Mouse (Mus musculus) CH12.LX (cell line): ENCODE data around the gene Coro2a. TPM values are rescaled to one million over a fixed set of nuclear protein-coding genes. Genes with fewer than 3 reads are reported as not detected.

Source experiments
- DNase-seq: peaks from one replicate; pipeline ENCODE4 v3.0.0-alpha.2; 2013; ENCODE audit errors: extremely low read depth
- H3K27ac ChIP-seq: 2 replicates; pipeline ENCODE4 v1.5.1; 2012; ENCODE audit warnings: low read depth, mild to moderate bottlenecking, control low read depth, moderate library complexity; ENCODE audit not compliant: insufficient read depth
- H3K27me3 ChIP-seq: replicated peaks from 2 replicates; pipeline ENCODE3; 2012; ENCODE audit warnings: inconsistent platforms
- H3K36me3 ChIP-seq, 2 experiments: replicated peaks in 1 of 2; 2 replicates each; pipeline versions ENCODE3 to v1.6.1; 2012; ENCODE audit warnings: inconsistent platforms in 1 of 2, low read length in 1 of 2, mild to moderate bottlenecking in 1 of 2, mixed read lengths in 1 of 2, moderate library complexity in 1 of 2; ENCODE audit not compliant: control insufficient read depth in 1 of 2, insufficient read depth in 1 of 2
- H3K4me1 ChIP-seq, 2 experiments: 2 replicates each; pipeline ENCODE4 v1.6.1; 2012; ENCODE audit warnings: inconsistent platforms in 1 of 2, moderate library complexity in 1 of 2; ENCODE audit not compliant: insufficient read depth in 2 of 2, control insufficient read depth in 1 of 2
- H3K4me2 ChIP-seq: 2 replicates; pipeline ENCODE4 v1.6.1; 2012; ENCODE audit warnings: low read depth, mild to moderate bottlenecking, control low read depth; ENCODE audit not compliant: poor library complexity, insufficient read depth, severe bottlenecking
- H3K4me3 ChIP-seq, 3 experiments: fragments of 150-350 bp in 1 of 3; sonication (generic) in 1 of 3; replicated peaks in 1 of 3; 2 replicates each; pipeline versions ENCODE3 to v1.5.1; 2011 to 2012; ENCODE audit warnings: low read depth in 2 of 3, low read length in 2 of 3, mild to moderate bottlenecking in 2 of 3, moderate library complexity in 2 of 3, control low read depth in 1 of 3, improper control_type of control experiment in 1 of 3, inconsistent platforms in 1 of 3, mixed read lengths in 1 of 3; ENCODE audit not compliant: poor library complexity in 1 of 3
- H3K79me2 ChIP-seq: replicated peaks from 2 replicates; pipeline ENCODE4 v1.6.1; 2012; ENCODE audit warnings: mild to moderate bottlenecking, moderate library complexity; ENCODE audit not compliant: control insufficient read depth, poor library complexity, insufficient read depth, severe bottlenecking; ENCODE audit errors: extremely low read depth
- H3K9ac ChIP-seq: 2 replicates; pipeline ENCODE4 v1.6.1; 2012; ENCODE audit warnings: low read depth, mild to moderate bottlenecking, control low read depth, moderate library complexity; ENCODE audit not compliant: insufficient read depth
- H3K9me3 ChIP-seq: replicated peaks from 2 replicates; pipeline ENCODE3; 2012; ENCODE audit warnings: low read length, inconsistent platforms, mixed read lengths
- BHLHE40 ChIP-seq: IDR thresholded peaks from 2 replicates; pipeline ENCODE4 v1.6.1; 2011; ENCODE audit warnings: mild to moderate bottlenecking, low read depth, low read length, improper control_type of control experiment
- CHD1 ChIP-seq: IDR thresholded peaks from 2 replicates; pipeline ENCODE4 v1.6.1; 2012; ENCODE audit warnings: low read depth, low read length, improper control_type of control experiment, inconsistent platforms
- CHD2 ChIP-seq: IDR thresholded peaks from 2 replicates; pipeline ENCODE4 v1.6.1; 2011; ENCODE audit warnings: low read length, improper control_type of control experiment
- CTCF ChIP-seq, 2 experiments: IDR thresholded peaks in 1 of 2; conservative IDR thresholded peaks in 1 of 2; 2 replicates each; pipeline ENCODE4 v1.5.1; 2011 to 2012; ENCODE audit warnings: low read depth in 2 of 2, low read length in 2 of 2, improper control_type of control experiment in 1 of 2, inconsistent platforms in 1 of 2, mild to moderate bottlenecking in 1 of 2, moderate library complexity in 1 of 2
- E2F4 ChIP-seq: IDR thresholded peaks from 2 replicates; pipeline ENCODE4 v1.6.1; 2011; ENCODE audit warnings: low read depth, low read length, improper control_type of control experiment; ENCODE audit not compliant: insufficient replicate concordance
- ELF1 ChIP-seq: IDR thresholded peaks from 2 replicates; pipeline ENCODE4 v1.6.1; 2014; ENCODE audit warnings: low read depth, mild to moderate bottlenecking, inconsistent platforms, low read length, improper control_type of control experiment
- EP300 ChIP-seq: IDR thresholded peaks from 2 replicates; pipeline ENCODE4 v1.6.1; 2011; ENCODE audit warnings: low read length, improper control_type of control experiment
- ETS1 ChIP-seq: conservative IDR thresholded peaks from 2 replicates; pipeline ENCODE4 v1.6.1; 2012; ENCODE audit warnings: low read depth, mild to moderate bottlenecking, inconsistent platforms, low read length, improper control_type of control experiment, moderate library complexity
- HCFC1 ChIP-seq: IDR thresholded peaks from 2 replicates; pipeline ENCODE4 v1.6.1; 2012; ENCODE audit warnings: low read depth, mild to moderate bottlenecking, inconsistent platforms, low read length, improper control_type of control experiment
- IRF4 ChIP-seq: IDR thresholded peaks from 2 replicates; pipeline ENCODE4 v1.6.1; 2014; ENCODE audit warnings: low read depth, mild to moderate bottlenecking, inconsistent platforms, low read length, improper control_type of control experiment
- JUN ChIP-seq: IDR thresholded peaks from 2 replicates; pipeline ENCODE4 v1.6.1; 2011; ENCODE audit warnings: low read depth, mild to moderate bottlenecking, low read length, improper control_type of control experiment, moderate library complexity; ENCODE audit not compliant: insufficient read depth
- JUND ChIP-seq: conservative IDR thresholded peaks from 2 replicates; pipeline ENCODE4 v1.6.1; 2011; ENCODE audit warnings: low read depth, low read length, improper control_type of control experiment
- KAT2A ChIP-seq: IDR thresholded peaks from 2 replicates; pipeline ENCODE4 v1.6.1; 2012; ENCODE audit warnings: low read length, improper control_type of control experiment, inconsistent platforms; ENCODE audit not compliant: insufficient replicate concordance
- MAFK ChIP-seq: IDR thresholded peaks from 2 replicates; pipeline ENCODE4 v1.6.1; 2011; ENCODE audit warnings: low read length, improper control_type of control experiment; ENCODE audit not compliant: insufficient replicate concordance
- MAX ChIP-seq: IDR thresholded peaks from 2 replicates; pipeline ENCODE4 v1.6.1; 2011; ENCODE audit warnings: low read length, improper control_type of control experiment
- MAZ ChIP-seq: IDR thresholded peaks from 2 replicates; pipeline ENCODE4 v1.6.1; 2012; ENCODE audit warnings: low read depth, mild to moderate bottlenecking, inconsistent platforms, low read length, improper control_type of control experiment, moderate library complexity
- MEF2A ChIP-seq: IDR thresholded peaks from 2 replicates; pipeline ENCODE4 v1.6.1; 2014; ENCODE audit warnings: low read depth, mild to moderate bottlenecking, inconsistent platforms, low read length, improper control_type of control experiment, borderline replicate concordance
- MXI1 ChIP-seq: IDR thresholded peaks from 2 replicates; pipeline ENCODE4 v1.6.1; 2011; ENCODE audit warnings: mild to moderate bottlenecking, low read depth, low read length, improper control_type of control experiment
- MYC ChIP-seq: IDR thresholded peaks from 2 replicates; pipeline ENCODE4 v1.6.1; 2011; ENCODE audit warnings: low read depth, mild to moderate bottlenecking, improper control_type of control experiment, low read length
- NELFE ChIP-seq: IDR thresholded peaks from 2 replicates; pipeline ENCODE4 v1.6.1; 2011; ENCODE audit warnings: low read depth, low read length, improper control_type of control experiment
- NRF1 ChIP-seq: IDR thresholded peaks from 2 replicates; pipeline ENCODE4 v1.6.1; 2014; ENCODE audit warnings: low read depth, mild to moderate bottlenecking, inconsistent platforms, low read length, improper control_type of control experiment, moderate library complexity
- PAX5 ChIP-seq: IDR thresholded peaks from 2 replicates; pipeline ENCODE4 v1.6.1; 2012; ENCODE audit warnings: low read length, inconsistent platforms, mixed read lengths
- POLR2A ChIP-seq: IDR thresholded peaks from 2 replicates; pipeline ENCODE4 v1.6.1; 2011; ENCODE audit warnings: low read depth, mild to moderate bottlenecking, improper control_type of control experiment, low read length
- POLR2AphosphoS2 ChIP-seq: IDR thresholded peaks from 2 replicates; pipeline ENCODE4 v1.6.1; 2011; ENCODE audit warnings: low read depth, low read length, improper control_type of control experiment
- RAD21 ChIP-seq: IDR thresholded peaks from 2 replicates; pipeline ENCODE4 v1.6.1; 2011; ENCODE audit warnings: low read depth, mild to moderate bottlenecking, low read length, improper control_type of control experiment, moderate library complexity
- RCOR1 ChIP-seq: conservative IDR thresholded peaks from 2 replicates; pipeline ENCODE4 v1.6.1; 2012; ENCODE audit warnings: low read depth, mild to moderate bottlenecking, inconsistent platforms, low read length, improper control_type of control experiment
- SIN3A ChIP-seq: IDR thresholded peaks from 2 replicates; pipeline ENCODE4 v1.6.1; 2012; ENCODE audit warnings: low read length, improper control_type of control experiment, inconsistent platforms
- SMC3 ChIP-seq: IDR thresholded peaks from 2 replicates; pipeline ENCODE4 v1.6.1; 2011; ENCODE audit warnings: low read depth, low read length, improper control_type of control experiment
- TBP ChIP-seq: conservative IDR thresholded peaks from 2 replicates; pipeline ENCODE4 v1.6.1; 2011; ENCODE audit warnings: low read depth, low read length, improper control_type of control experiment
- TCF12 ChIP-seq: IDR thresholded peaks from 2 replicates; pipeline ENCODE4 v1.6.1; 2014; ENCODE audit warnings: low read depth, mild to moderate bottlenecking, inconsistent platforms, low read length, improper control_type of control experiment
- UBTF ChIP-seq: IDR thresholded peaks from 2 replicates; pipeline ENCODE4 v1.6.1; 2012; ENCODE audit warnings: low read depth, mild to moderate bottlenecking, inconsistent platforms, low read length, improper control_type of control experiment, moderate library complexity
- USF1 ChIP-seq: IDR thresholded peaks from 2 replicates; pipeline ENCODE4 v1.6.1; 2014; ENCODE audit warnings: low read depth, mild to moderate bottlenecking, inconsistent platforms, low read length, improper control_type of control experiment
- USF2 ChIP-seq: conservative IDR thresholded peaks from 2 replicates; pipeline ENCODE4 v1.6.1; 2011; ENCODE audit warnings: low read depth, low read length, improper control_type of control experiment
- ZC3H11A ChIP-seq: IDR thresholded peaks from 2 replicates; pipeline ENCODE4 v1.6.1; 2012; ENCODE audit warnings: low read depth, mild to moderate bottlenecking, inconsistent platforms, low read length, improper control_type of control experiment
- ZKSCAN1 ChIP-seq: IDR thresholded peaks from 2 replicates; pipeline ENCODE4 v1.6.1; 2012; ENCODE audit warnings: low read depth, inconsistent platforms, low read length, improper control_type of control experiment, borderline replicate concordance
- ZMIZ1 ChIP-seq: IDR thresholded peaks from 2 replicates; pipeline ENCODE4 v1.6.1; 2012; ENCODE audit warnings: low read depth, mild to moderate bottlenecking, inconsistent platforms, low read length, improper control_type of control experiment
- ZNF384 ChIP-seq: IDR thresholded peaks from 2 replicates; pipeline ENCODE4 v1.6.1; 2012; ENCODE audit warnings: low read depth, low read length, improper control_type of control experiment, inconsistent platforms
- dilution Hi-C: fragments of 300-500 bp; cut with MboI; formaldehyde crosslinking; loops from 2 replicates; pipeline ENCODE4 v1.14.3; 2020; ENCODE audit warnings: low sequenced_read_pairs; ENCODE audit not compliant: extremely low pct_unique_long_range_greater_than_20kb, extremely low pct_ligation_motif_present
- in situ Hi-C: fragments of 300-500 bp; cut with MboI; formaldehyde crosslinking; loops from 3 replicates; pipeline ENCODE4 v1.14.3; 2019; ENCODE audit warnings: low sequenced_read_pairs, low pct_ligation_motif_present, low pct_unique_long_range_greater_than_20kb, mixed read lengths
- polyA plus RNA-seq: library from polyadenylated mRNA; unstranded; fragments of >175 nt; gene quantifications from 2 replicates; pipeline ENCODE4 v1.2.1, GENCODE M21; 2012; ENCODE audit warnings: low read depth; ENCODE audit not compliant: insufficient read length
- total RNA-seq, 2 experiments: library from RNA; depleted of rRNA; stranded (reverse); fragments of 300-350 nt in 1 of 2; fragments of >200 nt in 1 of 2; gene quantifications; 2 replicates each; pipeline ENCODE4 v1.2.3; 2012 to 2014

Coro2a gene
- total and polyA plus RNA-seq, 3 experiments: 24.6 to 223 (median 129) TPM

- Histone ChIP-seq H3K9ac (peak overlapping the region; percentile 89), H3K4me2 (peak overlapping the region; percentile 77), H3K79me2 (peaks cover 9% of the 10 kb centered on the region; the same call in 1 of the 2 replicates), H3K36me3 (peaks cover 43 to 58% of the 10 kb centered on the region in 2 experiments), H3K4me3 (peak overlapping the region; percentile 86 to 99 (median 98)), H3K9me3 (no peaks in the 10 kb centered on the region), H3K27me3 (no peaks in the 10 kb centered on the region), H3K4me1 (peaks cover 5 to 33% of the 10 kb centered on the region in 2 experiments; a peak in 3 of 4 replicates), H3K27ac (peak overlapping the region; percentile 95)
- peak; percentile 33 for DNase-seq
- in situ Hi-C loops: loop anchor here (10.0 kb wide), 1 partner anchor 121 kb away; the partner anchor contains the start of gene Tbc1d2
- dilution Hi-C loops: no loop called here
- peak; percentile 44; the same call in 1 of the 2 replicates for TF ChIP-seq ELF1
- TF ChIP-seq PAX5: no peak
- peak; percentile 2 for TF ChIP-seq RAD21
- peak; percentile 19; the same call in 1 of the 2 replicates for TF ChIP-seq HCFC1
- TF ChIP-seq E2F4: no peak
- 0 out of 2 replicates have a peak, but pooled peaks have one; percentile 27 for TF ChIP-seq TBP
- no peak; the same call in 1 of the 2 replicates for TF ChIP-seq SMC3
- peak; percentile 76 for TF ChIP-seq BHLHE40
- no peak for TF ChIP-seq ZNF384
- TF ChIP-seq SIN3A: peak; percentile 64
- TF ChIP-seq IRF4: no peak; the same call in 1 of the 2 replicates
- peak; percentile 70 for TF ChIP-seq MAX
- 0 out of 2 replicates have a peak, but pooled peaks have one; percentile 15 for TF ChIP-seq MEF2A
- TF ChIP-seq CHD2: peak; percentile 69
- TF ChIP-seq RCOR1: 0 out of 2 replicates have a peak, but pooled peaks have one; percentile 32
- peak; percentile 80 for TF ChIP-seq MXI1
- TF ChIP-seq MAZ: peak; percentile 68; the same call in 1 of the 2 replicates
- peak; percentile 19; the same call in 1 of the 2 replicates for TF ChIP-seq ETS1
- no peak for TF ChIP-seq ZKSCAN1
- TF ChIP-seq UBTF: peak; percentile 93
- TF ChIP-seq JUND: no peak
- peak in 1 of 2 experiments; percentile 34; a peak in 2 of 4 replicates for TF ChIP-seq CTCF (conservative IDR thresholded peaks at IDR 0.05 in 1 of 2, IDR thresholded peaks at IDR 0.05 in 1 of 2; ENCODE audit: low read depth in 2 of 2, low read length in 2 of 2)
- TF ChIP-seq KAT2A: 0 out of 2 replicates have a peak, but pooled peaks have one; percentile 19
- TF ChIP-seq ZC3H11A: no peak
- TF ChIP-seq NELFE: peak; percentile 64
- TF ChIP-seq POLR2AphosphoS2: no peak
- TF ChIP-seq USF1: no peak
- no peak for TF ChIP-seq USF2
- peak; percentile 82 for TF ChIP-seq NRF1
- peak; percentile 64 for TF ChIP-seq TCF12
- TF ChIP-seq POLR2A: peak; percentile 51; the same call in 1 of the 2 replicates
- no peak for TF ChIP-seq MAFK
- peak; percentile 60; the same call in 1 of the 2 replicates for TF ChIP-seq ZMIZ1
- peak; percentile 90 for TF ChIP-seq CHD1
- no peak for TF ChIP-seq EP300
- TF ChIP-seq MYC: peak; percentile 89
- TF ChIP-seq JUN: no peak
Measured at GRCm38 (mm10) chr4:46533934-46534720, 67.9 kb downstream of the Coro2a start.
